9 mouse cellular contexts compared by ENCODE assay signal in genomic region chr12:43813559-43813958, GRCm38 (mm10).
A peak's percentile ranks its signal among the peaks of the same experiment; 100 is the strongest.
DNase-seq lines count a peak whose midpoint lies in the region; ATAC-seq lines count a peak whose summit lies in the region.
"Had no signal": no experiment of that assay in that cellular context is flagged by ENCODE, and none has a peak within 500 bp of the region (broad histone marks: within the 10 kb centered on the region; RNA-seq: fewer than 3 reads in every experiment).

No protein-coding gene starts in this region.

- H3K4me2 ChIP-seq in forebrain, embryonic 13.5 days: no peak overlapping the region
- H3K4me2 ChIP-seq in limb, embryonic 11.5 days (ENCODE audit: low read depth, severe bottlenecking): no peak overlapping the region
- H3K4me2 ChIP-seq: midbrain, embryonic 12.5 days had no signal

- no peak overlapping the region for H3K9ac ChIP-seq in forebrain, embryonic 13.5 days
- H3K9ac ChIP-seq in limb, embryonic 11.5 days (ENCODE audit: low read length): no peak overlapping the region
- H3K9ac ChIP-seq: midbrain, embryonic 12.5 days had no signal

- H3K4me1 ChIP-seq in forebrain, embryonic 13.5 days: no peaks in the 10 kb centered on the region
- H3K4me1 ChIP-seq in forebrain, embryonic 10.5 days: no peaks in the 10 kb centered on the region
- H3K4me1 ChIP-seq in limb, embryonic 11.5 days (ENCODE audit: control insufficient read depth, insufficient read depth, low read length): no peaks in the 10 kb centered on the region
- no peaks in the 10 kb centered on the region for H3K4me1 ChIP-seq in limb, embryonic 10.5 days
- H3K4me1 ChIP-seq: midbrain, embryonic 12.5 days had no signal

- no peaks in the 10 kb centered on the region for H3K9me3 ChIP-seq in forebrain, embryonic 13.5 days (replicated peaks)
- H3K9me3 ChIP-seq in forebrain, embryonic 10.5 days: no peaks in the 10 kb centered on the region
- H3K9me3 ChIP-seq in limb, embryonic 11.5 days (ENCODE audit: control insufficient read depth, low read length): no peaks in the 10 kb centered on the region
- H3K9me3 ChIP-seq in limb, embryonic 10.5 days (replicated peaks): no peaks in the 10 kb centered on the region
- H3K9me3 ChIP-seq: midbrain, embryonic 12.5 days had no signal

- H3K36me3 ChIP-seq in forebrain, embryonic 13.5 days (ENCODE audit: poor library complexity, severe bottlenecking): no peaks in the 10 kb centered on the region
- H3K36me3 ChIP-seq in forebrain, embryonic 10.5 days (replicated peaks): no peaks in the 10 kb centered on the region
- H3K36me3 ChIP-seq in limb, embryonic 11.5 days (ENCODE audit: control insufficient read depth, insufficient read depth, low read length): no peaks in the 10 kb centered on the region
- no peaks in the 10 kb centered on the region for H3K36me3 ChIP-seq in limb, embryonic 10.5 days
- H3K36me3 ChIP-seq: midbrain, embryonic 12.5 days had no signal

- no peak overlapping the region for H3K4me3 ChIP-seq in forebrain, embryonic 13.5 days
- no peak overlapping the region for H3K4me3 ChIP-seq in forebrain, embryonic 10.5 days
- no peak overlapping the region for H3K4me3 ChIP-seq in limb, embryonic 11.5 days (ENCODE audit: low read depth, low read length)
- no peak overlapping the region for H3K4me3 ChIP-seq in limb, embryonic 10.5 days
- H3K4me3 ChIP-seq: midbrain, embryonic 12.5 days had no signal

- 12% methylated on average over 3 of the region's 3 CpGs for WGBS in forebrain, embryonic 13.5 days
- WGBS in forebrain, embryonic 10.5 days: 14% methylated on average over 3 of the region's 3 CpGs
- WGBS in limb, embryonic 11.5 days: 11% methylated on average over 3 of the region's 3 CpGs
- WGBS in limb, embryonic 10.5 days: 13% methylated on average over 3 of the region's 3 CpGs

- no peaks in the 10 kb centered on the region for H3K27me3 ChIP-seq in forebrain, embryonic 13.5 days
- H3K27me3 ChIP-seq in forebrain, embryonic 10.5 days (ENCODE audit: poor library complexity, severe bottlenecking): no peaks in the 10 kb centered on the region
- no peaks in the 10 kb centered on the region for H3K27me3 ChIP-seq in limb, embryonic 11.5 days (ENCODE audit: control insufficient read depth, insufficient read depth, low read length)
- no peaks in the 10 kb centered on the region for H3K27me3 ChIP-seq in limb, embryonic 10.5 days (ENCODE audit: low read depth, poor library complexity, severe bottlenecking)
- H3K27me3 ChIP-seq: midbrain, embryonic 12.5 days had no signal

- peak; percentile 27; the same call in 1 of the 2 replicates for ATAC-seq in forebrain, embryonic 13.5 days
- ATAC-seq in limb, embryonic 11.5 days (ENCODE audit: insufficient number of reproducible peaks, low FRiP score, low TSS enrichment, low read depth): no peak

- no peak overlapping the region for H3K27ac ChIP-seq in forebrain, embryonic 13.5 days
- H3K27ac ChIP-seq in forebrain, embryonic 10.5 days: no peak overlapping the region
- no peak overlapping the region for H3K27ac ChIP-seq in limb, embryonic 11.5 days (replicated peaks; ENCODE audit: low read depth, low read length)
- H3K27ac ChIP-seq in limb, embryonic 10.5 days: no peak overlapping the region
- H3K27ac ChIP-seq: midbrain, embryonic 12.5 days had no signal

- DNase-seq in forebrain, embryonic 10.5 days (ENCODE audit: extremely low spot score, low spot score): no peak
- peak; percentile 26 for DNase-seq in limb, embryonic 11.5 days (ENCODE audit: low spot score)
- DNase-seq in limb, embryonic 10.5 days (ENCODE audit: low spot score): no peak
- peak; percentile 49 for DNase-seq in embryo, embryonic 11 days
- peak; percentile 76 for DNase-seq in retina, embryonic 14.5 days (ENCODE audit: low spot score)
- DNase-seq in heart, postnatal 4 days: no peak
- DNase-seq in ovary, postnatal 14 days (ENCODE audit: low spot score): no peak

Comparison
In these comparisons a context has a peak if more than half of its experiments do, and no peak if none do; other contexts are left out.
1. DNase-seq: peak in limb, embryonic 11.5 days (single experiment), embryo, embryonic 11 days (single experiment) and retina, embryonic 14.5 days (single experiment); none in forebrain, embryonic 10.5 days (single experiment), limb, embryonic 10.5 days (single experiment), heart, postnatal 4 days (single experiment) and ovary, postnatal 14 days (single experiment).